Mouse (Mus musculus) CH12F3 (cell line): ENCODE results near the gene Cdh3.

ENCODE experiments used
- in situ Hi-C: fragments of 300-500 bp; cut with MboI; formaldehyde crosslinking; loops from 2 replicates; pipeline ENCODE4 v1.14.3; 2020; ENCODE audit warnings: low sequenced_read_pairs

Cdh3 gene

GRCm38 (mm10) chr8:106510365-106510975, at the start of gene Cdh3:
TSS of gene Cdh3 (plus strand) at chr8:106510891.
- in situ Hi-C loops = no loop called here

- in situ Hi-C loops = no loop called here
Measured at GRCm38 (mm10) chr8:106462131-106462530, 48.6 kb upstream of the Cdh3 start.

DNA sequence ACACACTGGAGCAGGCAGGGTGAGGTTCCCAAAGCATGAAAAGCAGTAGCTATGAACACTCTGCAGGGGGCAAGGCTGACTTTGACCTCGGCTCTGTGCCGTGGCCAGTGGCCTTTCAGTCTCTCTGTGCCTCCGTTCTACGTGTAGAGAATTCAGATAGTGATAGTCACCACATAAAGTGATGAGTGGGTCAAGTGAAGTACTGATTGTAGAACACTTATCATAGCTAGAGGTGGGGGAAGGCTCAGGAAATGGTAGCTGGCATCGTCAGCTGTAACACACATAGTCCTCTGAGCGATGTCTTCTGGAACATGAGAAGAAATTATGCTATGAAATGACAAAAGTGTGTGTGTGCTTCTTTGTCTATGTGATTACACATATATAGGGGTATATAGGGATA, 46.9 kb upstream of the Cdh3 start:
- in situ Hi-C loops = no loop called here

- in situ Hi-C loops = no loop called here
Measured at GRCm38 (mm10) chr8:106469485-106469884, 41.2 kb upstream of the Cdh3 start.

- in situ Hi-C loops = no loop called here
Measured at GRCm38 (mm10) chr8:106474001-106474400, 36.7 kb upstream of the Cdh3 start.

DNA sequence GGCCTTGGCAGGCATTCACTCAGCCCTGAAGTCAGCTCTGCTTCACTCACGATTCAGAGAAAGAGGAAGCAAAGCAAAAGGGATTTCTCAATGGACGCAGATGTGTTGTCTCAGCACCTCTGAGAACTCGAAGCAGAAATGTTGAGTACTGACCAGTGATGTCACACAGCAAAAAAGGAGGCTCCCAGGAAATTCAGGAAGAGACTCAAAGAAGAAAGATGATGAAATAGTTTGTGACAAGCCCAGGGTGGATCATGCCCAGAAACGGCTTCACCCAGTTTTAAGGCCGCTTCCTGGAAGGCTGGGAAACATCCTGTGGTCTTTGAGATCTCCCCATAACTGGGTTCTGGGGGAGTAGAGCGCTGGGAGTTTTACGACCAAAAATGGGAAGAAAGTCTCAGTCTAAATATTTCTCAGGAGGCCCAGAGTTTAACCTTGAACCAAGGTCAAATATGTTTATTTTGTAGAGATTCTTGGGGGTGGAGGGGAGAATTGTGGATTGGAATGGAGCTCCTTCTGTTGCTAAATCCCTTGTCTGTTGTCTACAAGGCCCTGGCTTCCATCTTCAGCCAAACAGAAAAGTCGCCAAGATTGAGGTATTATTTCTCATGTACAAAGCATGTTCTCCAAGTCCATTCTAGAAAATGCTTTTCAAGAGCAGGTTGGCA, 10.5 kb upstream of the Cdh3 start, which contains the start of gene 6030452D12Rik:
6030452D12Rik (plus strand) TSS at position 505 of the 668 bp plus-strand sequence.
- in situ Hi-C loops = no loop called here

- in situ Hi-C loops = no loop called here
Measured at GRCm38 (mm10) chr8:106504241-106504640, 6.5 kb upstream of the Cdh3 start.

- in situ Hi-C loops = no loop called here
Measured at GRCm38 (mm10) chr8:106505328-106505965, 5.2 kb upstream of the Cdh3 start.

DNA sequence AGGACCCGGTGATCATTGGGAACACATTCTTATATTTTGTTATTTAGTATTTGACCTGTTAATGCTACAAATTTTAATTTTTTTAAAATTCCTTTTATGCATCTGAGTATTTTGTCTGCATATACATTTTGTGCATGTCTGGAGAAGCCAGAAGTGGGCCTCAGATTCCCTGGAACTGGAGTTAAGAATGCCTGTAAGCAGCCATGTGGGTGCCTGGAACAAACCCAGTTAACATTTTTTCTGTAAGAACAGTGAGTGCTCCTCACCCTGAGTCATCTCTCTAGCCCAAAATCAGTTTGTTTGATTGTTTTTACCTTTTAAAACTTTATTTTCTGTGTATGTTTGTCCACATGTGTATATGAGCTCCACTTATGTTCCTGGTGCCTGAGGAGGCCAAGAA, 4.6 kb upstream of the Cdh3 start:
- in situ Hi-C loops = no loop called here

DNA sequence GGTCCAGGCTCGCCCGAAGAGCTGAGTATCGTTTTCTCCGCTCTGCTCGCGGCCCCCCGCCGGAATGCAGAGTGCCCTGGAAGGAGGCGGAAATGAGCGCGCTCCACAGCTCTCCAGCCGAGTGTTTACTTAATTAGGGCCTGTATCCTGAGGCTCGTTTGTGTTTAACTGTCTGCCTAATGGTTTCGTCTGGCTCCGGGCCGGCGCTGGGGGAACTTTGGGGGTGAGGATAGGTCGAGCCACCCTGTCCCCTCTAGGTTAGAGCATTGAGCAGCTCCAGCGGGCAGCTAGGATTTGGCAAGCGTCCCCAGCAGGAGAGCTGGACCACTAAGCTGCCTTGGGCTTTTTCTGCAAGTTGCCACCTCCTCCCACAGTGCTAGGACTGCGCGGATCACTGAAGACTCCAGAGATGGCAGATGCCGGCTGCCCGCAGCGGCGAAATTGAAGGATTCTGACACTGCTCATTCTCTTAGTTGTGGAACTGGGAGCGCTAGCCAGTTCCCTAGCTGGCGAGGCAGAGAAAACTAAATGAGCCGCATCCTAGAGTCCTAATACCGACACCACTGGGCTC, 2.8 kb upstream of the Cdh3 start:
- in situ Hi-C loops = no loop called here

DNA sequence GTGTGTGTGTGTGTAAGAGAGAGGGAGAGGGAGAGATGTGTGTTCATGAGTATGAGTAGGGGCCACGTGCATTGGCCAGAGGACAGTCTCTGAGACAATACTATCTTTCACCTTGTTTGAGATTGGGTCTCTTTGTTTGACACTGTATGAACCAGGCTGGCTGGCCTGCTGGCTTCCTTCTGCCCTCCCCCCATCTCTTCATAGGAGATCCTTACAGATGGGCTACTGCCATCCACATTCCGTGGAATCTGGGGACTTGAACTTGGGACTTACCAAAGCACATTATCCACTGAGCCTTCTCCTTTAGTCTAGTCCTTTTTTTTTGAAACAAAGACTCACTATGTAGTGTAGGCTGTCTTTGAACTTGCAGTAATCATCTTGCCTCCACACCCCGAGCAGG, 2.2 kb upstream of the Cdh3 start:
- in situ Hi-C loops = no loop called here

- in situ Hi-C loops = no loop called here
Measured at GRCm38 (mm10) chr8:106509079-106509780, 1.5 kb upstream of the Cdh3 start.

DNA sequence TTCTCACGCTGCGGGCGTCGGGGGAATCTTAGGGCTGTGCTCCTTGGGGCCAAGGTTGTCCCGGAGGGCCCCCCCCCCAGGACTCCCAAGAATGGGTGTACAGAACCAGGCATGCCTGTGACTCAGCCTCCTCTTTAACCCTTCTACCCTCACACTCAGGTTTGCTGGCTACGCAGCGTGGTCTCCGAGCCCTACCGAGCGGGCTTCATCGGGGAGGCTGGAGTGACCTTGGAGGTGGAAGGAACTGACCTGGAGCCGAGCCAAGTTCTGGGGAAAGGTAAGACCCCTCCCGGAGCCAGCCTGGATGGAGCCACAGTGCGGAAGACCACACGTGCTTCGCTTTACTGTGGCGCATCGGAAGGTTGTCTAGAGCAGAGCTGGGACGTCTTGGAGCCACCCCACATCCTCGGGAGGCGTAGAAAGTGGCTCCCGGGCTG, 392 bp downstream of the Cdh3 start:
- in situ Hi-C loops = no loop called here

DNA sequence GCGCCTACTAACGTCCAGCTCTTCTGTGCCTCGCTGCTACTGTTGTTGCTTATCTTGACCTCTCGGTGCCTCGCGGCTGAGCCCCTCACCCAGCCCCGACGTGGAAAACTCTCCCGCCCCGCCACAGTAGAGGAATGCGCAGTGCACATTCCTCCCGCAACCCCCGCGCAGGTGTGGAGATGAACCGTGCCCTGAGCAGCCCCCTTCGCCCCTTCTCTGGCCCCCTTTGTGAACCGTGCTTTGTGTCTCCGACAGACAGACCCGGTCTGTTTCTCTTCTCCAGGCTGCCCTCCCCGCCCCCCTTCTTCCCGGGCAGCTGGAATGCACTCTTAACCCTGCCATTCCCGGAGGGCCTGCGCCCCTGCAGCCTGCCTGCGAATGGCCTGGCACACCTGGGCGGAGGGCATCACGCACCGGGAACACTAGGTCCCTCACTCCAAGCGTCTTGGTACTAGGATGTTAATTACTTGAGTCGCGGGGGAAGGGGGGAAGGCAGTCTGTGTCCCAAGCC, 895 bp downstream of the Cdh3 start:
- in situ Hi-C loops = no loop called here

DNA sequence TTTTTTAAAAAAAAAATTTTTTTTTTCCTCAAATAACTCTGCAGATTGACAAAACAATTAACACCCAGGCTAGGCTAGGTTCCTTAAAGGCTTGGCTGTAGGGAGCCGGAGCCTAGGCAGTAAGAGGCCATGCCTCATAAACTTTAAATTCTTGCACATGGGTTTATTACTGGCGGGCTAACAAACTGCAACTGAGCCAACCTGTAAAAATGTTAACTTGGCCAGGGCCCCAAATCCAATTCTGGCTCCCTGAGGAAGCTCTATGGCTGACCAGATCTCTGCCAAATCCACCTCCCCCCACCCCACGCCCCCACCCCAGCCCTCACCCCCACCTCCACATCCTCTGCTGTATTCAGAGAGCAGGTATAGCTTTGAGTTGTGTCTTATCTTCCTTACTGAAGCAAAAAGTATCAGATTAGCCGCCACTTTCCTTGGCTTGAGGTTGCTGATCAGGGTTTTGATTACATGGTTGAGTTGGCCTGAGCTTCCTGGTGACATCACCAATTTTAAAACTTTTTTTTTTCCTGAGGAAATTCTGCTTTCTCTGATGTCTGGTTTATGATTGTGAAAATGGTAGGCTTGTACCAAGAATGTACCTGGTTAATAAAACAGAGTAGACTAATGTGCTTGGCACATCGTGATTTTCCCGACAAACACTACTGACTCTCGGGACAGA, 1.9 kb downstream of the Cdh3 start:
- in situ Hi-C loops = no loop called here

DNA sequence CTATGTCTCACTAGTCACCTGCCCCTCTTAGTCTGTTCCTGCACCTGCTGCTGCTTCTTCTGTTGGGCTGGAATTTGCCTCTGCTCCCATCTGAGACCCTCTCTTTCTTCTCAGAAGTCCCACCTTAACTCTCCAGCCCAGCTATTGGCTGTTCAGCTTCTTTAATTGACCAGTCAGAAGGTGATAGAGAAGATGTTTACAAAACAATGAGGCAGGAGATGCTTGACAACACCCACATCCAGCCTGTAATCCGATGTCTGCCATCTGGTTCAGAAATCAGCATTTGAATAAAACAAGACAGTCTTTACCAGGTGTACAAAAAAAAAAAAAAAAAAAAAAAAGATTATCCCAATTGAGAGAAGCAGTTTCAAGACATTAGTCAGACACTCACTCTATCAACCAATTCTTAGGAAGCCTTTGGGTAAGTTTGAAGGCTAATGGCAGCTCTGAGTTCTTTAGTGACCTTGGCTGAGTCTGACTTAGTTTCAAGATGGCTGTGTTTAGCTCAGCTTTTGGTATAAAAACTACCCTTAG, 5.3 kb downstream of the Cdh3 start:
- in situ Hi-C loops = no loop called here

- in situ Hi-C loops = no loop called here
Measured at GRCm38 (mm10) chr8:106516581-106516980, 5.9 kb downstream of the Cdh3 start.

GRCm38 (mm10) chr8:106518763-106519162, 8.1 kb downstream of the Cdh3 start:
- in situ Hi-C loops = no loop called here

GRCm38 (mm10) chr8:106520578-106520977, 9.9 kb downstream of the Cdh3 start:
- in situ Hi-C loops = no loop called here

DNA sequence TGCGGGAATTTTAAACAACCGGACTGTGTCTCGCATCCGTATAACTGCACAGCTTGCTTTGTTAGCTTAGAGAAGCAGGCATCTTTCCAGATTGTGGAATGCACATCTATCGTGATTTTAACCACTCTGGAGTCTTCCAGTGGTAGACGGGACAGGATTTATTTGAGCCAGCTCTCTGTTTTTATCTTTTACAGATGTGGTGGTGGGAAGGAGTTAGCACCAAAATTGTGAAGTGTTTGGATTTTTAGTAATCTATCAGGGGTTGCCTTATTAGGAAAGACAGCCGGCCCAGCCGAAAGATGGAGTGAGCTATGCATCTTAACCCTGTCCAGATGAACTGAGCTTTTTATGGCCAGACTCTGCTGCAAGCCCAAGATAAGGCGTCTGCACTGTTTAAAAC, 11.2 kb downstream of the Cdh3 start:
- in situ Hi-C loops = no loop called here
